Mouse (Mus musculus): Measurements from ENCODE around the gene Cept1. TPM values are rescaled to one million over a fixed set of nuclear protein-coding genes. Genes with fewer than 3 reads are reported as not detected.

Gene Cept1
- polyA plus RNA-seq, 1 experiment from 2014 or later, result 50.6 TPM

DNA sequence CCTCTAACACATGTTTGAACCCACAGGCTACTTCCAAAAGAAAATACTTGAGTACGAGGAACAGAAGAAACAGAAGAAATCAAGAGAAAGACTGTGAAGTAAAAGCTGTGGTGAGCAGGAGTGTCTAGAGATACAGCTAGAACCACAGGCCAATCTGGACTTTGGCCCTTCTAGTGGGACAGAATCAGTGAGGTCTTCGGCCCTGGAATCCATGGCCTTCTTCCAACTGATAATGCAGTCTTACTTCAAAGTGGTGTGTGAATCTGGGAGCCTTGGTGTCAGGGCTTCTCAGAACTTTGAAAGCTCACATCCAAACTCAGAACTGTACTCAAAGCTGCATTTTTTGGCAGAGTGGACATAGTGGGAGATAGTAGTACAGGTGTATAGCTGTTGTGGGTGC lies 47.1 kb downstream of the Cept1 start:
- H3K9ac ChIP-seq (ENCODE audit: low read length), result no peak overlapping the region
- H3K36me3 ChIP-seq (ENCODE audit: control insufficient read depth, insufficient read depth, low read length), result no peaks in the 10 kb centered on the region; the same call in 1 of the 2 replicates
- no peaks in the 10 kb centered on the region for H3K4me1 ChIP-seq (ENCODE audit: control insufficient read depth, insufficient read depth, low read length)
- H3K4me3 ChIP-seq (ENCODE audit: low read depth, low read length), result no peak overlapping the region
- H3K27ac ChIP-seq (ENCODE audit: low read depth, low read length), result no peak overlapping the region
- no peak overlapping the region for H3K4me2 ChIP-seq (ENCODE audit: low read depth)
- DNase-seq (ENCODE audit: low spot score), result no peak
- no peaks in the 10 kb centered on the region for H3K27me3 ChIP-seq (ENCODE audit: control insufficient read depth, insufficient read depth, low read length)
- WGBS, result 95% methylated on average over 2 of the region's 2 CpGs
- H3K9me3 ChIP-seq (ENCODE audit: control insufficient read depth, low read length), result no peaks in the 10 kb centered on the region
- ATAC-seq (ENCODE audit: insufficient read depth, low FRiP score, low TSS enrichment), result no peak

DNA sequence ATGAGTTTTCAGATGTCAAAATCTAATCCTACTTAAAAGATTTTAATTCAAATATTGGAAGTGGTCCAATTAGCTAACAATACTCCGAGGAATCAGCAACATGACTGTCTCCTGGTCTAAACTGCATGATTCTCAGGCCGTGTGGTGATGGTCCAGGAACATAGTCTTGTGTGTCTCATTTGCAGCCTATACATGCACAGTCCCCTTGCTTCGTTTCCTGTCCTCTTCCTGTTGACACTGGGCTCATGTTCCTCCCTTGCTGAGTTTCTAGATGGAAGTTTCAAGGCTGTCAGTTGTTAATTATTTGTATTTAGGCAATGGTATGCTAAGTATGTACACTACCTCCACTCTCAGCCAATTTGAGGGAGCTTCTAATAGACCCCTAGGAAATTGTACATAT lies 50.6 kb downstream of the Cept1 start:
- no peak overlapping the region for H3K4me3 ChIP-seq (ENCODE audit: low read depth, low read length)
- no peaks in the 10 kb centered on the region; the same call in 1 of the 2 replicates for H3K36me3 ChIP-seq (ENCODE audit: control insufficient read depth, insufficient read depth, low read length)
- H3K27ac ChIP-seq (ENCODE audit: low read depth, low read length), result no peak overlapping the region
- no peaks in the 10 kb centered on the region for H3K9me3 ChIP-seq (ENCODE audit: control insufficient read depth, low read length)
- H3K27me3 ChIP-seq (ENCODE audit: control insufficient read depth, insufficient read depth, low read length), result no peaks in the 10 kb centered on the region
- no peak overlapping the region for H3K4me2 ChIP-seq (ENCODE audit: low read depth)
- H3K9ac ChIP-seq (ENCODE audit: low read length), result no peak overlapping the region
- DNase-seq (ENCODE audit: low spot score) (no peak), ATAC-seq (ENCODE audit: insufficient read depth, low FRiP score, low TSS enrichment) (no peak)
- no peaks in the 10 kb centered on the region for H3K4me1 ChIP-seq (ENCODE audit: control insufficient read depth, insufficient read depth, low read length)
- WGBS, result 83% methylated on average over 3 of the region's 3 CpGs

DNA sequence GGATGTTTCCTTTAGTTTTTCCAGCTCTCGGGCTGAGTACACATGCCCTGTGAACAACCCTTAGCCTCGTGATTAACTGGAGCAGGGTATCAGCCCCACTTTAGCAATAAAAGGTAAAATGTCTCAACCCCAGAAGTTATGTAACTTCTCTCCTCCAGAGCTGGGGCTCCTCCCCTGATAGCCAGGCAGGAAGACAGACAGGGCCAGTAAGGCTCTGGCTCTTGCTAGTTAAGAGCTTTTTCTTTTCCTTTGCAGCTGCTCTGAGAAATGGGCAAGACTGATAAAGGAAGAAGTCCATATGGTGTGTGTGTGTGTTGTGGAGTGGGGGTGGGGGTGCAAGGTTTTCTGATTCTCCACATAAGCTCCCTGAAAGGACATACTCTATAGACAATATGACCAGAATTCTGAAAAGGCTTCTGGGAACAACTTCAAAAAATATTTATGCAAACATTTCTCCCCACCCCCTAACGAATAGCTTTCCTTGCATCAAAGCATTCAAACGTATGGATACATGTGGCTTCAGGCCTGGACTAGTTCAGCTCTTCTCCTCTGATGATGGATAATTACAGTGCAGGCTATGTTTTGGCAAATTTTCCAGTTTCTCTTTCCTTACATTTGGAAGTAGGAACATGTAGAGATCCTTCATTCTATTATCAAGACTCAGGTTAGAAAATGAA lies 51.4 kb downstream of the Cept1 start:
- Histone ChIP-seq H3K27ac (ENCODE audit: low read depth, low read length) (no peak overlapping the region), H3K4me2 (ENCODE audit: low read depth) (no peak overlapping the region), H3K9ac (ENCODE audit: low read length) (no peak overlapping the region), H3K4me3 (ENCODE audit: low read depth, low read length) (no peak overlapping the region), H3K27me3 (ENCODE audit: control insufficient read depth, insufficient read depth, low read length) (no peaks in the 10 kb centered on the region), H3K4me1 (ENCODE audit: control insufficient read depth, insufficient read depth, low read length) (no peaks in the 10 kb centered on the region), H3K9me3 (ENCODE audit: control insufficient read depth, low read length) (no peaks in the 10 kb centered on the region), H3K36me3 (ENCODE audit: control insufficient read depth, insufficient read depth, low read length) (no peaks in the 10 kb centered on the region; the same call in 1 of the 2 replicates)
- ATAC-seq (ENCODE audit: insufficient read depth, low FRiP score, low TSS enrichment) (no peak), DNase-seq (ENCODE audit: low spot score) (no peak)
- WGBS, result 81% methylated on average over 4 of the region's 4 CpGs

DNA sequence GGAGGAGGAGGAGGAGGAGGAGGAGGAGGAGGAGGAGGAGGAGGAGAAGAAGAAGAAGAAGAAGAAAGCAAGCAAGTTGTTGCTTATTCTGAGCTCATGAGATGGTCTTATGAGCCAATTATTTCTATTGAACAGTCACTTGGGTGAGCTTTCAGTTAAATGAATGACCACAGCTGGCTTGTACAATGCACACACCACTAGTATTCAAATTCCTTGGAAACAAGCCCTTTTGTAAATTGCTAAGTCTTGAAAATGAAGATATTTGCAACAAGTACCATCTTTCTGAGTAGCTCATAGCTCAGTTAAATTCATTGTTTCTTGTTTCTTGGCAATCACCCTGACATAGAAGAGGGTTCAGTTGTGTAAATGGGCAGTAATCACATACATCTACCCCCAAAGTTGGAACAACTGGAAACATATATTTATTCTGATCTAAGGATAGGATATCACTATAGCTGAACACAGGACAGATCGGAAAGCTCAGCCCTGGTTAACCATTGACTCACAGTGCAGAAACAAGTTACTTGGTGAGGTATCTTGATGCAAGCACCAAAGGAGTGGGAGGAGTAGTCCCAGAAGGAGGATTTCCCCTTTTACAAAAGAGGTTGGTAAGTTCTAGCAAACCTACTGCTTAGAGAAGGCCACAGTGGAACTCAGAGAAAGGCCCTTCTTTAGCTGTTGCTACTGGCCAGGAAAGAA lies 52.1 kb downstream of the Cept1 start:
- 89% methylated on average over 1 of the region's 1 CpGs for WGBS
- ATAC-seq (ENCODE audit: insufficient read depth, low FRiP score, low TSS enrichment), result no peak
- H3K27me3 ChIP-seq (ENCODE audit: control insufficient read depth, insufficient read depth, low read length), result no peaks in the 10 kb centered on the region

DNA sequence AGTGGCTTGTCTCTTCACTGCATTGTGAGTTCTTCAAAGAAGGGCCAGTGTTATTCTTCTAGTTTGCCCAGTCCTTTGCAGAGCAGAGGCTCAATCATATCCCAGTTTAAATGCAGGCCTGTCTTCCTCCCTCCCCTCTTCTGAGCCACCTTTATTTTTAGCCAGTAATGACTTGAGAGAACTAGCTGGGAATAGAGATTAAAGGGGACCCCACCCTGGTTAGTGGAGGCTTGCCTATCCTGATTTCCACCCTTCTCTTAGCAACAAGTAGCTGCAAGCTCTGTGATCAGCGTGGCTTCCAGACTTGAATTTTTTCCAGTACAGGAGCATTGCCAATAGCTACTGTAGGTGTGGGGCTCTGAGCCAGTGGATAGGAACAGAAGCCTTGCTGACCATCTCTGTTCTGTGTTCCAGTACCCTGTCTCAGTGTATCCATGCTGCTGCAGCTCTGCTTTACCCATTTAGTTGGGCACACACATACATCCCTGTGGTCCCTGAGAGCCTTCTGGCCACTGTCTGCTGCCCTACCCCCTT lies 53.1 kb downstream of the Cept1 start:
- no peaks in the 10 kb centered on the region for H3K27me3 ChIP-seq (ENCODE audit: control insufficient read depth, insufficient read depth, low read length)
- H3K9ac ChIP-seq (ENCODE audit: low read length), result no peak overlapping the region
- H3K36me3 ChIP-seq (ENCODE audit: control insufficient read depth, insufficient read depth, low read length), result no peaks in the 10 kb centered on the region
- H3K4me2 ChIP-seq (ENCODE audit: low read depth), result no peak overlapping the region
- no peak overlapping the region for H3K4me3 ChIP-seq (ENCODE audit: low read depth, low read length)
- H3K4me1 ChIP-seq (ENCODE audit: control insufficient read depth, insufficient read depth, low read length), result no peaks in the 10 kb centered on the region
- H3K27ac ChIP-seq (ENCODE audit: low read depth, low read length), result no peak overlapping the region
- 80% methylated on average over 1 of the region's 1 CpGs for WGBS
- ATAC-seq (ENCODE audit: insufficient read depth, low FRiP score, low TSS enrichment) (no peak), DNase-seq (ENCODE audit: low spot score) (no peak)
- H3K9me3 ChIP-seq (ENCODE audit: control insufficient read depth, low read length), result no peaks in the 10 kb centered on the region

More for the DNA sequence above, 52.1 kb downstream of the Cept1 start:
- DNase-seq (ENCODE audit: low spot score), result no peak
- Histone ChIP-seq H3K4me3 (ENCODE audit: low read depth, low read length) (no peak overlapping the region), H3K9ac (ENCODE audit: low read length) (no peak overlapping the region), H3K4me1 (ENCODE audit: control insufficient read depth, insufficient read depth, low read length) (no peaks in the 10 kb centered on the region), H3K9me3 (ENCODE audit: control insufficient read depth, low read length) (no peaks in the 10 kb centered on the region), H3K4me2 (ENCODE audit: low read depth) (no peak overlapping the region), H3K27ac (ENCODE audit: low read depth, low read length) (no peak overlapping the region), H3K36me3 (ENCODE audit: control insufficient read depth, insufficient read depth, low read length) (no peaks in the 10 kb centered on the region)

DNA sequence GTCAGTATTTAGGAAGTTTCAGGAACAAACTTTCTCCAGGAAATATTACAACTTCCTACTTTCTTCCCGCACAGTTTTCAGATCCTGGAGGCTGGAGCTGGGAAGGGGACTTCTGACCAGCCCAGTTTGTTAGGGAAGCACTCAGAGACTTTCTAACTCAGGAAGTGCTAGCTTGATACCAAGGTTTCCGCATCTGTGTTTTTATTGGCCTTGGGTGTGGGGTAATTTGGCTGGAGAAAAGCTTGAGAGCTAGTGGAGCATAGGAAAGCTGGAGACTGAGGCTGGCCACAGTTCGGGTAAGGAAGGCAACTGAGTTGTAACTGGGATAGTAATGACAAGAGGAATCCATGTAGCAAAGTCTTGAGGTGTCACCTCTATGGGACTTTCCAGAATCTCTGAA lies 53.7 kb downstream of the Cept1 start:
- WGBS, result 83% methylated on average over 3 of the region's 3 CpGs
- DNase-seq (ENCODE audit: low spot score) (no peak), ATAC-seq (ENCODE audit: insufficient read depth, low FRiP score, low TSS enrichment) (no peak)
- no peaks in the 10 kb centered on the region for H3K9me3 ChIP-seq (ENCODE audit: control insufficient read depth, low read length)
- H3K36me3 ChIP-seq (ENCODE audit: control insufficient read depth, insufficient read depth, low read length), result no peaks in the 10 kb centered on the region
- no peaks in the 10 kb centered on the region for H3K4me1 ChIP-seq (ENCODE audit: control insufficient read depth, insufficient read depth, low read length)
- no peaks in the 10 kb centered on the region for H3K27me3 ChIP-seq (ENCODE audit: control insufficient read depth, insufficient read depth, low read length)
- no peak overlapping the region for H3K4me3 ChIP-seq (ENCODE audit: low read depth, low read length)
- H3K9ac ChIP-seq (ENCODE audit: low read length), result no peak overlapping the region
- H3K27ac ChIP-seq (ENCODE audit: low read depth, low read length), result no peak overlapping the region
- H3K4me2 ChIP-seq (ENCODE audit: low read depth), result no peak overlapping the region

DNA sequence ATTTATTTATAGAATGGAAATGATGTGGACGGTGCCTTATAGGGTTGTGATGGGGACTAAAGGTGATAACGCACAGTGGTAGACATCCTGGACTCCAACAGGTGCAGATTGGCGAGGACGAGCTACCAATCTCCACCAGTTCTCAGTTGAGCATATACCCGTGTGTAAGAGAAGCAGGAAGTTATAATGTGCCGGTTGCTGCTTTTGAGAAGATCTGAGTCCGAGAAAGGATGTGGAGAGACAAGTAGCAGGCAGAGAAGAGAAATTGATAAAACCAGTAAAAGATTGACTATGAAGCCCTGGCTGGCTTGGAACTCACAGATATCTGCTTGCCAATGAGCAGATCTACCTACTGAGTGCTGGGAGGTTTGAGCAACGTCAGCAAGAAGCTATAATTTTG lies 54.4 kb downstream of the Cept1 start:
- no peak overlapping the region for H3K4me2 ChIP-seq (ENCODE audit: low read depth)
- H3K36me3 ChIP-seq (ENCODE audit: control insufficient read depth, insufficient read depth, low read length), result no peaks in the 10 kb centered on the region
- no peaks in the 10 kb centered on the region for H3K4me1 ChIP-seq (ENCODE audit: control insufficient read depth, insufficient read depth, low read length)
- DNase-seq (ENCODE audit: low spot score), result no peak
- H3K27ac ChIP-seq (ENCODE audit: low read depth, low read length), result no peak overlapping the region
- no peak for ATAC-seq (ENCODE audit: insufficient read depth, low FRiP score, low TSS enrichment)
- H3K27me3 ChIP-seq (ENCODE audit: control insufficient read depth, insufficient read depth, low read length), result no peaks in the 10 kb centered on the region
- WGBS, result 96% methylated on average over 8 of the region's 8 CpGs
- H3K9me3 ChIP-seq (ENCODE audit: control insufficient read depth, low read length), result no peaks in the 10 kb centered on the region
- no peak overlapping the region for H3K9ac ChIP-seq (ENCODE audit: low read length)
- H3K4me3 ChIP-seq (ENCODE audit: low read depth, low read length), result no peak overlapping the region

DNA sequence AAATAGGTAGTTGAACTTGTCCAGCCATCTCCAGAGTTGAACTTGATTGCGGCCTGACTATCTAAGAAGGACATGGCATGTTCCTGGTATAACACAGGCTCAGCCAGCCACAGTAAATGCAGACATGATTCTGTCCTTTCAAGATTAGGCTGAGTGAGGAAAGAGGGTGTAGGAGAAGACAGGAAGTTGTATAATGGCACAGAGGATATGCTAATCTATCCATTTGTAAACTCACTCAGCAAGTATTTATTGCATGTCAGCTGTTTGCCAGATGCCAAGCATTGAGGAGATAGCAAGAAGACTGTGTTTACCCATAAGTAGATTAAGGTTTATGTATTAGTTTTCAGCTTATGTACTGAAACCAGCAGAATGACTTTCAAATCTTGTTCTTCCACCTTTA lies 54.9 kb downstream of the Cept1 start:
- no peaks in the 10 kb centered on the region for H3K36me3 ChIP-seq (ENCODE audit: control insufficient read depth, insufficient read depth, low read length)
- 97% methylated on average over 1 of the region's 1 CpGs for WGBS
- H3K27ac ChIP-seq (ENCODE audit: low read depth, low read length), result no peak overlapping the region
- no peak for ATAC-seq (ENCODE audit: insufficient read depth, low FRiP score, low TSS enrichment)
- no peak for DNase-seq (ENCODE audit: low spot score)
- no peaks in the 10 kb centered on the region for H3K27me3 ChIP-seq (ENCODE audit: control insufficient read depth, insufficient read depth, low read length)
- no peaks in the 10 kb centered on the region for H3K9me3 ChIP-seq (ENCODE audit: control insufficient read depth, low read length)
- no peak overlapping the region for H3K4me3 ChIP-seq (ENCODE audit: low read depth, low read length)
- no peaks in the 10 kb centered on the region for H3K4me1 ChIP-seq (ENCODE audit: control insufficient read depth, insufficient read depth, low read length)
- H3K4me2 ChIP-seq (ENCODE audit: low read depth), result no peak overlapping the region
- H3K9ac ChIP-seq (ENCODE audit: low read length), result no peak overlapping the region

DNA sequence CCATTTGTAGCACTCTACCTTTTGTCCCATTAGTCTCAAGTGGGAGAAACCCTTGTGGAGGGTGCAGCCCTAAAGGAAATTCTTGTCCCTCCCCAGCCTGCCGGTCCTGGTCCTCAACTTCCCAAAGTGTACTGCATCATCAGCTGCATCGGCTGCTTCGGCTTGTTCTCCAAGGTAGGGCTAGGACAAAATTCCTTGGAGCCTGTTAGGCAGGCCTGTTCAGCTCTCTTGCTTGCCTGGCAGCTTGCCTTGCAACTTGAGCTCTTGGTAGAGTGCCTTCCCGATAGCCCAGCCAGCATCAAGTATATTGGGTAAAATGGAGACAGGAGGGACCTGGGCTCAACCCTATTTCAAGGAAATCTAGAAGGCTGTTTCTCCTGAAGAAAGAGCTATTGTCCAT lies 57.4 kb downstream of the Cept1 start:
- no peak for ATAC-seq (ENCODE audit: insufficient read depth, low FRiP score, low TSS enrichment)
- Histone ChIP-seq H3K4me3 (ENCODE audit: low read depth, low read length) (no peak overlapping the region), H3K9ac (ENCODE audit: low read length) (no peak overlapping the region), H3K9me3 (ENCODE audit: control insufficient read depth, low read length) (no peaks in the 10 kb centered on the region), H3K27ac (ENCODE audit: low read depth, low read length) (no peak overlapping the region), H3K36me3 (ENCODE audit: control insufficient read depth, insufficient read depth, low read length) (no peaks in the 10 kb centered on the region), H3K27me3 (ENCODE audit: control insufficient read depth, insufficient read depth, low read length) (no peaks in the 10 kb centered on the region), H3K4me1 (ENCODE audit: control insufficient read depth, insufficient read depth, low read length) (no peaks in the 10 kb centered on the region), H3K4me2 (ENCODE audit: low read depth) (no peak overlapping the region)
- DNase-seq (ENCODE audit: low spot score), result no peak
- 92% methylated on average over 4 of the region's 4 CpGs for WGBS

Data from neural tube, embryonic 11.5 days (tissue).